7 mouse cellular contexts compared by ENCODE assay signal in genomic region chr9:103113351-103113750, GRCm38 (mm10). TPM values are rescaled to one million over a fixed set of nuclear protein-coding genes. Genes with fewer than 3 reads are reported as not detected.
DNase-seq lines count a peak whose midpoint lies in the region.

No protein-coding gene starts in this region.

- intact Hi-C loops in left cerebral cortex, postnatal 14 days (cut with DNase I): no loop called here
- intact Hi-C loops in left cerebral cortex, postnatal 10 days (cut with DNase I): loop anchor here (5.0 kb wide), 1 partner anchor 189 kb away; no protein-coding TSS in a partner anchor
- intact Hi-C loops in left cerebral cortex, postnatal 36 days (cut with DNase I): loop anchor here (2.0 kb wide), 2 partner anchors 21 to 33 kb away; no protein-coding TSS in a partner anchor

- peak; percentile 59 to 60 for DNase-seq in left cerebral cortex, postnatal 14 days (ENCODE audit: low spot score in 2 of 2)
- DNase-seq in left cerebral cortex, postnatal 10 days (ENCODE audit: extremely low spot score in 1 of 2, low spot score in 2 of 2): no peak
- no peak for DNase-seq in forebrain, embryonic 10.5 days (ENCODE audit: extremely low spot score, low spot score)
- DNase-seq in left cerebral cortex, postnatal 36 days (ENCODE audit: low spot score in 2 of 2): peak; percentile 66 to 78
- DNase-seq in right cerebral cortex, postnatal 25 days: peak; percentile 64
- no peak for DNase-seq in gastrocnemius, postnatal 25 days
- DNase-seq in lung, postnatal 25 days (ENCODE audit: low spot score): no peak

- H3K4me1 ChIP-seq in forebrain, embryonic 10.5 days: peaks cover 59% of the 10 kb centered on the region

- no peaks in the 10 kb centered on the region for H3K9me3 ChIP-seq in forebrain, embryonic 10.5 days

- H3K27ac ChIP-seq in forebrain, embryonic 10.5 days: peak overlapping the region; percentile 30; the same call in 1 of the 2 replicates

- peaks cover 63% of the 10 kb centered on the region for H3K27me3 ChIP-seq in forebrain, embryonic 10.5 days (ENCODE audit: poor library complexity, severe bottlenecking)

- peak overlapping the region; percentile 80 for H3K4me3 ChIP-seq in forebrain, embryonic 10.5 days

- peaks cover 5% of the 10 kb centered on the region; the same call in 1 of the 2 replicates for H3K36me3 ChIP-seq in forebrain, embryonic 10.5 days (replicated peaks)

- 42% methylated on average over 11 of the region's 11 CpGs for WGBS in forebrain, embryonic 10.5 days

RNA-seq across cellular contexts. Expression of gene Rab6b, which starts 1.8 kb away (rescaled TPM):
- total RNA-seq in left cerebral cortex, postnatal 14 days (2021): 100 to 1,000 TPM; 657 to 676 TPM
- 100 to 1,000 TPM; 623 to 633 TPM for total RNA-seq in left cerebral cortex, postnatal 10 days (2021)
- 8.3 and 9.1 TPM in 2 replicates for polyA plus RNA-seq in forebrain, embryonic 10.5 days (2016; fragmentation: Nextera tagmentation; extraction: Ambion mirVana)
- 100 to 1,000 TPM; 607 to 644 TPM for total RNA-seq in left cerebral cortex, postnatal 36 days (2021)
- under 1 TPM; 0.61 to 0.72 TPM for total RNA-seq in gastrocnemius, postnatal 25 days (2021)

Comparison
In these comparisons a context has a peak if more than half of its experiments do, and no peak if none do; other contexts are left out.
1. DNase-seq: peak in left cerebral cortex, postnatal 14 days (2 of 2), left cerebral cortex, postnatal 36 days (2 of 2) and right cerebral cortex, postnatal 25 days (single experiment); none in left cerebral cortex, postnatal 10 days (0 of 2), forebrain, embryonic 10.5 days (single experiment), gastrocnemius, postnatal 25 days (single experiment) and lung, postnatal 25 days (single experiment).
2. RNA of gene Rab6b, which starts 1.8 kb away (total RNA-seq): 657 to 676 TPM in left cerebral cortex, postnatal 14 days, 607 to 644 TPM in left cerebral cortex, postnatal 36 days and 623 to 633 TPM in left cerebral cortex, postnatal 10 days; 0.61 to 0.72 TPM in gastrocnemius, postnatal 25 days; every median in the first group is over 100 times any median in the second.